Mouse (Mus musculus): ENCODE measurements around the gene Rsph1.
A peak's percentile ranks its signal among the peaks of the same experiment; 100 is the strongest.
"Not testable (repeated sequence)": the region's sequence is repeated elsewhere in the genome, so short reads cannot be mapped to it uniquely, and the experiment has no call there.

The Rsph1 gene

GRCm38 (mm10) chr17:31275181-31275580 lies 2.0 kb downstream of the Rsph1 start:
- no peak for DNase-seq

DNA sequence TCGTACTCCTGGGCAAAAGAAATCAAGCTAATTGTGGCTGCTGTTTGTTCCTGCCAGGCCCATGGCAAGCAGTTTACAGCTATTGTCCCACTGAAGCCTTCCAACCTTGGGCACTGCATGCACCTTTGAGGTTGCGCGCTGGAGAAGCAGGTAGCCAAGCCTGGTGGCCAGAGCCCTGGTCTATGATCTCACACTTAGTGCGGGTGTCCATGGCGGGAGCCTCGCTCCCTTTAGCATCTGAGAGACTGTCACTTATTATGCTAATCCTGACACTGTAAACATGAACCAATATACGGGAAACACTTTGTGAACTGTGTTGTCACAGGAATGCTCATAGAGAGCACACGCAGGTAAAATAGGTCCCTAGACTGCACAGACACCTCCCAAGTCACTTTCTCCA lies 3.6 kb downstream of the Rsph1 start:
- no peak for DNase-seq

DNA sequence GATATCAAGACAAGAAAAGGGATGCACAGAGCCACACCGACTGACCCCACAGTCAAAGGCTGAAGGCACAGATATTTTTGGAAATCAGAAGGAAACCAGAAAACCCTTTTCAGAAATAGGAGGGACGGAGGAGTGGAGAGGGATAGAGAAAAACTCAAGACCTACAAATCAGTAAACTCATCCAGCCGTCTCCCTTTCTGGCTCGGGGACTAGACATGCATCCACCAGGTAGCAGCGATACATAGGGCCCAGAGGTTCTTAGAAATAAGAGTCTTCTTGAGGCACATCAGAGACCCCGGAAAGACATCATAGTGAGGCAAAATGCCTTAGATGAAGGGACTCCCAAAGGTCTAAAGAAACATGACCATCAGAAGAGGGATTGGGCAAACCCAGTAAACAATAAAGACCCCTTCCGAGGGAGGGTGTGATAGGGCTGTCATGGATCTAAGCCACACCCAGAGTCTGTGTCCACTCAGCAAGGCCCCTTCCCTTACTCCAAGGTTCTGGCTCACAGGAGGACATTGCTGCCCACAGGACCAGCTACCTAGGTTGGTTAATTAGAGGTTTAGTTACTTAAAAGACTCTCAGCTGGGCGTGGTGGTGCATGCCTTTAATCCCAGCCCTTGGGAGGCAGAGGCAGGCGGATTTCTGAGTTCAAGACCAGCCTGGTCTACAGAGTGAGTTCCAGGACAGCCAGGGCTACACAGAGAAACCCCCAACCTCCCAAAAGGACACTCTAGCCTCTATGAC lies 4.6 kb downstream of the Rsph1 start:
- no peak for DNase-seq

GRCm38 (mm10) chr17:31271136-31271851 lies 5.9 kb downstream of the Rsph1 start:
- no peak for DNase-seq

DNA sequence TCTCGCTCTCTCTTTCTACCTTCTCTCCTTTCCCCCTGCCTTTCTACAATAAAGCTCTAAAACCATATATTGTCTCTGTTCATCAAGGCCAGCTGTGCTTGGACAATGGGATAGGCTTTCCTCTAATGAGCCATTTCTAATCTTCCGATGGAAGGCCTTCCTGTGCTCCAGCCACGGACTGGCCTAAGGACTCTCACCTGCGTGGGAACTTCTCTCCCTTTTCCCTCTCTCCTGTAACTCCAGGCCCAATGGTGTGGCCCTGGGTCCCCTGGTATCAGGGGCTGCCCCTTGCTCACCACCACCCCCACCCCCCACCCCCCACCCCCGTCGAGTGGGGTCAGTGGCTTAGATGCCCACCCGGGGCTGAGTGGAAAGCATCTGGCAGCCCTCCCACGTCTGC lies 6.4 kb downstream of the Rsph1 start:
- DNase-seq = not testable (repeated sequence)

GRCm38 (mm10) chr17:31270246-31270645 lies 6.9 kb downstream of the Rsph1 start:
- no peak for DNase-seq

DNA sequence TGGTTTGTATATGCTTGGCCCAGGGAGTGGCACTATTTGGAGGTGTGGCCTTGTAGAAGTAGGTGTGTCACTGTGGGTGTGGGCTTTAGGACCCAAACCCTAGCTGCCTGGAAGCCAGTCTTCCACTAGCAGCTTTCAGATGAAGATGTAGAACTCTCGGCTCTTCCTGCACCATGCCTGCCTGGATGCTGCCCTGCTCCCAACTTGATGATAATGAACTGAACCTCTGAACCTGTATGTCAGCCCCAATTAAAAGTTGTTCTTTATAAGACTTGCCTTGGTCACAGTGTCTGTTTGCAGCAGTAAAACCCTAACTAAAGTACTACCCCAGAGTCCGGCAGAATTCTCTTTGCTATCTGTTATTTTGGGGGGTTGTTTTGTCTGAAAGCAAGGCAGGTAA lies 7.4 kb downstream of the Rsph1 start:
- no peak for DNase-seq

- no peak for DNase-seq
Observed at GRCm38 (mm10) chr17:31268016-31268415, 9.2 kb downstream of the Rsph1 start.

DNA sequence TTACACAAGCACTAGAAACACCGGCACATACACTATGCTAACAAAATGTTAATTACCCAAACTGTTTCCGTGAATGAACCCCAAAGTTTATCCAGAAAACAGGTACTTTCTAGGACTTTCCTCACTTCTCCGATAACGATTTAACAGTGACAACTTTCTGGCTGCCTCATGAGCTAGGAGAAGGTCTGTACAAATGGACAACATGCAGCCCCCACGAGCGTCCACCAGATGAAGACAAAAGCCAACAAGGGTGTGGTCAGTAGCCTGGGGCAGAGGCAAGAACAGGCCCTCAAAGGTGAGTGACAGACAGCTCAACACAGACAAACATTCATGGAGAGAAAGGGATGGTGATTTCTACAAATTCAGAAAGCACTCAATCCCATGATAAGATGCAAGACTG lies 9.6 kb downstream of the Rsph1 start:
- no peak for DNase-seq

- DNase-seq = no peak
Observed at GRCm38 (mm10) chr17:31267138-31267537, 10.0 kb downstream of the Rsph1 start.

DNA sequence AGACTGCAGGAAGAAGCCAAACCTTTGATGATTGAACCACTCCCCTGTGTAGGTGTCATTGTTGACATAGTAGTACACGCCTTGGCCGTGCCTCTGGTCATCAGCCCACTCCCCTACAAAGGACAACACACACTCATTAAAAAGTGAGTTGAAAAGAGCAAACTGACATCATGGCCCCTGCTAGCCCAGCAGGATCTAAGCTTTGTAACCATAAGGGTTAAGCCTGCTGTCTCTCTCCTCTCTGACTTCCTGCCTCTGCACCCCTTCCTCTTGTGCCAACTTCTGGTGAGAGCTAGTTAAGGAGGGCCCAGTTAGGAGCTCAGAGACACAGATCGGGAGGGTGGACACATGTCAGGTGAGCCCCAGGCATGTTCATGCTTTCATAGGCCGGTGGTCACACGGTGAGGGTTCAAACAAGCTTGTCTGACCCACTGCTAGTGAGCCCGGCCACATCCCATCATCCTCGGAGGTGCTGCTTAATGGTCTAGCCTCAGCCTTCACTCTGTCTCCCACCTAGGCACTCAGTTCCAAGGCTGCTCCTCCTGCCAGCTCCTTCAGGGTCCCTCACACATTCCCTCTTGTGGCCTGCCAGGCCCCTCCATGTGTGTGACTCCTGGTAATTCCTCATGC lies 10.7 kb downstream of the Rsph1 start:
- no peak for DNase-seq

GRCm38 (mm10) chr17:31265831-31266230 lies 11.4 kb downstream of the Rsph1 start:
- DNase-seq = no peak

DNA sequence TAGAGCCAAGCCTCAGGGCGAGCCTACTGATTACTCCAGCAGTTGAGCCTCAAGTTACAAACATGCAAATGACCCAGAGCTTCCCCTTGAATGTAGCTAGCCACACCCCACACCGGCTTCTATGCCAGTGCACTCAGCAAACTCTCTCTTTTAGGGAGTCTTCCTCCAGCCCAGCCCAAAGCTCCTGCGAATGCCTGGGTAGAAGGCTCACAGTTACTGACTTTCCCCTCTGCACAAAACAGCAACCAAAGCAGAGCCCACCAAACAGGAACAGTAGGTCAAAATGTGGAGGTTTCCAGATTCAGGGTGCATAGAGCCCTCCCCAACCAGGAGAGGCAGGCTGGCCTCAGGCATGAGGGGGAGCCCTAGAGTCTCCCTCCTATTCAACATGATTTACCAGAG lies 12.0 kb downstream of the Rsph1 start:
- no peak for DNase-seq

GRCm38 (mm10) chr17:31264372-31264771 lies 12.8 kb downstream of the Rsph1 start:
- no peak for DNase-seq

- DNase-seq = no peak
Observed at GRCm38 (mm10) chr17:31263770-31264169, 13.4 kb downstream of the Rsph1 start.

GRCm38 (mm10) chr17:31262715-31263114 lies 14.5 kb downstream of the Rsph1 start:
- DNase-seq = no peak

DNA sequence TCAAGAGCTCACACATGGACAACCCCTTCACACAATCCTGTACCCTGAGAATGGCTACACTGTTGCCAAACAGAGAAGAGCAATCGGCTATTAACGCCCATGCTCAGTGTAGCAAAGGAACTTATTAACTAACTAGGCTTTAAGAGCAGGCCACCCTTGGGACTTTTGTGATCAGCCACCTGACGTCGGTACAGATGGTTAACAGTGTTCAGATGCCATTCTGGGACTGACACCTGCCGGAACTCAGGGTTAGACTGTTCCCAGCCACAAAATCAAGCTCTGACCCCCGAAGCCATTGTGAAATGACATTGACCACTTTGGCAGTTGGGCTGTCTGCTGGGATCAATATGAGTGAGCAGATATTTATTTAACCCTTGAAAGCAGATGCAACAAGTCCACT lies 15.8 kb downstream of the Rsph1 start:
- no peak for DNase-seq

DNA sequence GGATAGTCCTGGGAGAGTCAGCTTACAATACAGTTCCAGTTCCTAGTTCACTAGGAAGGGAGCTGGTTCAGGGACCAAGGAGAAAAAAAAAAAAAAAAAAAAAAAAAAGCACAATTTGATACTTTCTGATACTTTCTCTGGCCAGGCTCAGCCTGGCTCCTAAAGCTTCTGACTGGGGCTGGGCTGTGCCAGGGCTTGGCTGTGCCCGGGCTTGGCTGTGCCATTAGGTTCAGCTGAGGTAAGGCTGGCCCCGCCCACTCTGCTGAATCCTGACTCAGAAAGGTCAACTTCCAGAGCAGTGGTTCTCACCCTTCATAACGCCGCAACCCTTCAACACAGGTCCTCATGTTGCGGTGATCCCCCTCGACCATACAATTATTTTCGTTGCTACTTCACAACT lies 16.8 kb downstream of the Rsph1 start:
- no peak for DNase-seq

- no peak for DNase-seq
Observed at GRCm38 (mm10) chr17:31259825-31260224, 17.4 kb downstream of the Rsph1 start.

DNA sequence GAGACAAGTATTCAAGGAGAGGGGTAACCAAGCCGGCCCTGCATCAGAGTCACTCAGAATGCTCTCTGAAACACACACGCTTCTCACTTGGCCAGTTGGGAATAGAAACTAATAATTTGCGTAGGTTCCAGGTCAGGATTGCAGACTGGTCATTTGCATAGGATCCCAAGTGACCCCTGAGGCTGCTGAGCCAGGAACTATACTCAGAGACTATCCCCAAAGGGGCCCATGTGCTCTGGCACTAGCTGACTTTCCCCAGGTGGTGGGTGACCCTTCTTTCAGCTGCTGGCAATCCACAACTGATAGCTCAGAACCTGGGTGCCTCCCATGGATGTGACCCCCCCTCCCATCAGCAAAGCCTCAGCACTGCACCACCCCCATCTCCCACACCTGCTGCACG lies 18.0 kb downstream of the Rsph1 start:
- DNase-seq = no peak

DNA sequence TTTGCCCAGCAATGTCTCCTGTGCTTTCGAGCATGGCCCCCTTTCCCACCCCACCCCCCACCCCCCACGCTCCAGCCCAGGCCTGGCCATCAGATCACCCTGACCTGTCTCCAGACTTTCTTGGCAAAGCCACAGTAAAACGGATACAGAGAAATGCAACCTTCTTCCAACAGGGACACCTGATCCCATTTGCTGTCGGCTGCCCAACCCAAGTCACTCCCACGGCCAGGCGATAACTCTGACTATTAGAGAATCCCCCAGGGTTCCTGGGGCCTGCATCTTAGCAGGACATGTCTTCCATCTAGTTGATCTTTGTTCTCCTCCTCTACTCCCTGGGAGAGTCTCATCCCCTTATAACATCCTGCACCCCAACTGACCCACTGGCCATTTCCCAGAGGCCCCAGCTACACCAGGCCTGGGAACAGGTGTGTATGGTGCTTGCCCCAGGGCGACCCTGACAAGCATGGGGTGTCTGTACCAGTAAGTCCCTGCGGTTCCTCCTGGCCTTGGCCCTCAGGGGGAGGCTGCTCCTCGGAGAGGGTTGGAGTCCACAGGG lies 18.8 kb downstream of the Rsph1 start:
- no peak for DNase-seq

DNA sequence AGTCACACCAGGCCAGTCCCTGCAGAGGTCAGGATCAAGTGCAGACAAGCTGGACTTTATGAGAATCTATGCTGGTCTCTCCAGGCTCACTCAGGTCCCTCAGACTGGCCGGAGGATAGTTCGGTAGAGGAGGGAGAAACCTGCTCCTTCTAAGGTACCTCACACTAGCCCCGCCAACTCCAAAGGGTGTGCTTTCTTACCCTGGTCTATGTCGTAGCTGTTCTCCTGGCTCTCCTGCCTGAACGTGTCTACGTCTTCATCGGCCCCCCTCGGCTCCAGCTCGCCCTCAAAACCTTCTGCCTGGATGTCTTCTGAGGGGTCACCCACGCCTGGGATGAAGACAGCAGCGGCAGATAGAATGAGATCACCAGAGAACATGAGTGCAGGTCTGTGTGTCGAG lies 19.3 kb downstream of the Rsph1 start:
- no peak for DNase-seq

DNA sequence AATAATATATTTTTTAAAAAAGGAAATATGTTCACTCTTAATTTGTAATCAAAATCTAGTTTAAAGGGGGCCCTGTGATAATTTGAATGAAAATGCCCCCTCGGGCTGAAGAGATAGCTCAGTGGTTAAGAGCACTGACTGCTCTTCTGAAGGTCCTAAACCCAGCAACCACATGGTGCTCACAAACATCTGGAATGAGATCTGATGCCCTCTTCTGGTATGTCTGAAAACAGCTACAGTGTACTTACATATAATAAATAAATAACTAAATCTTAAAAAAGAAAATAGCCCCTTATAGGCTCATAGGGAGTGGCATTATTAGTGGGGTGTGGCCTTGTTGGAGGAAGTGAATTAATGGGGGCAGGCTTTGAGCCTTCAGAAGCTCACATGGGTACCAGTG lies 20.0 kb downstream of the Rsph1 start:
- no peak for DNase-seq

- peak; percentile 67 for DNase-seq
Observed at GRCm38 (mm10) chr17:31254463-31254931, 22.7 kb downstream of the Rsph1 start.

Measured in right cerebral cortex, postnatal 4 days (tissue).